Mouse (Mus musculus) T-cell, adult 2 months (primary cell): Measurements from ENCODE around the gene Cdc42ep5.

ENCODE experiments used
- DNase-seq: peaks from one replicate; pipeline ENCODE4 v3.0.0; 2022; ENCODE audit warnings: low spot score

The Cdc42ep5 gene

DNA sequence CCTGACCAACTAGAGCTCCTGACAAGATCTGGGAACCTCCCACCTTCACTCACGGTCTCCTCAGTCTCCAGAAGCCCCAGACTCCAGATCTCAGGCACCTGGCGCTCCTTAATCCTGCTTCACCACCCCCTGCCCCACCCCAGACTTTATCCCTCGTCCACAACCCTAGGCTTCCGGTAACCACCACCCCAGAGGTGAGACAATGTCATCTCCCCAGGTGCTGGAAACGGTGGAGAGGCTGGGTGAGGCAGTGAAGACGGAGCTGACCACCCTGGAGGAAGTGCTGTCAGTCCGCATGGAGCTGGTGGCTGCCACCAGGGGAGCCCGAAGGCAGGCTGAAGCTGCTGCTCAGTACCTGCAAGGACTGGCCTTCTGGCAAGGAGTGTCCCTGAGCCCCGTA, 39.4 kb downstream of the Cdc42ep5 start:
- no peak for DNase-seq

DNA sequence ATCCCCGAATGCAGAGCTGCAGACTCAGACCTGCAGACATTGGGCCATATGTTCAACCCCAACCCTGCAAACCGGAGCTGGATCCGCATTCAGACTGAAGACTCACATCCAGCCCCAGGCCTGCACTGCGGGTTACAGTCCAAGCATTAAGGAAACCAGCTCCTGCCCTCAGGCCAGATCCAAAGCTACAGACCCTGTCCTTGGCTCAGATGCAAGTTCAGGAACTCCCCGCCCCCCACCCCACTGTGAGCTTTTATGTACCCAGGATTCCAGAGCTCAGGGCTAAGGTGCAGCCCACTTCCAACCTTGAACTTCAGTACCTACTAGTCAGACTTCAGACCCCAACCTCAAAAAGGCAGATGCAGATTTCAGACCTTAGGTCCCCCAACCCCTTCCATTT, 39.8 kb downstream of the Cdc42ep5 start:
- DNase-seq: no peak

DNA sequence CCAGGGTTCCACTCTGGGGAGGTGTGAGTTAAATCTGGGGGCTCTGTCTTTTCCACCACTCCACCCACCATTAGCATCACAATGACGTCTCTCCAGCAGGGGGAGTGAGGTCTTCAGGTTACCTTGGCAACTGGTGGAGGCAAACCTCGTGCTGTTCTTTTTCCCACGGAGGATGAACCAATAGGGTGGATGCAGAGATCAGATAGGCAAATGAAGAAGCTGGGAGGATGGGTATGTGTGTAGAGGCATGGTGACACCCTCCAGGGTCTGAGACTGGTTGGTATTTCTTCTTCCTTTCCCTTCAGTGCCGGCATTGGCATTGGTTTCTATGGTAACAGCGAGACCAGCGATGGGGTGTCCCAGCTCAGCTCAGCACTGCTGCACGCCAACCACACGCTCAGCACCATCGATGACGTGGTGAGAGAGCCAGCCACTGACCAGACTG, 40.3 kb downstream of the Cdc42ep5 start:
- peak; percentile 73 for DNase-seq

DNA sequence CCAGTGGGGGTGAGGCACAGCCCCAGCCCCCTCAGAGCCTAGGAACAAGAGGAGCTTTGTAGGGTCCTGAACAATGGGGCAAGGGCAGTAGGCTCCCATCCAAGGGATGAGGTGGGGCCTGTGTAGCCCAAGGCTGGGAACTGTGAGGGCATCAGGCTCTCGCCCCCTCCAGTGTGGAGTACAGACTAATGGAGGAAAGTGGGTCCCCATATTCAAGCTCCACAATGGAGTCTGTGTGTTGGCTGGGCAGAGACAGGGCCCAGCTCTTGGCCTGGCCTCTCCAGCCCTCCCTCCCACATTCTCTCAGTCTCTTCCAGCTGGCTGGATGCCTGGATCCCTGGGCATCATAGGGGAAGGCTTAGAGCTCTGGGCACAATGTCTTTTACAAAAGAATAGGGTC, 40.9 kb downstream of the Cdc42ep5 start:
- no peak for DNase-seq

DNA sequence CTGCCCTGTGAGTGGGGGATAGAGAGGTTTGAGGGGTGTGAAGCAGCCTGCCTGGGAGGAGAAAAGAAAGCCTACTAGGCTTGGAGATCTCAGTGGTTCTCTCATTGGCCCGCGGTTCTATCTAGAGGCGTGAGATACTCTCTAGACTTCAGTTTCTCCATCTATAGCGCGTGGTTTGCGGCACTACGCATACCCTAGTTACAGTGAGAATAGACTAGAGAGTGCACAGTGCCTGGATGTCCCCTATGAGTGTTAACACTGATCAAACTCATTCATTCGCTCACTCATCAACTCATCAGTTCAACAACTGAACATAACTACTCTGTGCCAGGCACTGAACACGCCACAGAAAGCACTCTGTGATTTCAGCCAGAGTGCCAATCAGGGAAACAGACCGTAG, 41.9 kb downstream of the Cdc42ep5 start:
- DNase-seq: no peak

DNA sequence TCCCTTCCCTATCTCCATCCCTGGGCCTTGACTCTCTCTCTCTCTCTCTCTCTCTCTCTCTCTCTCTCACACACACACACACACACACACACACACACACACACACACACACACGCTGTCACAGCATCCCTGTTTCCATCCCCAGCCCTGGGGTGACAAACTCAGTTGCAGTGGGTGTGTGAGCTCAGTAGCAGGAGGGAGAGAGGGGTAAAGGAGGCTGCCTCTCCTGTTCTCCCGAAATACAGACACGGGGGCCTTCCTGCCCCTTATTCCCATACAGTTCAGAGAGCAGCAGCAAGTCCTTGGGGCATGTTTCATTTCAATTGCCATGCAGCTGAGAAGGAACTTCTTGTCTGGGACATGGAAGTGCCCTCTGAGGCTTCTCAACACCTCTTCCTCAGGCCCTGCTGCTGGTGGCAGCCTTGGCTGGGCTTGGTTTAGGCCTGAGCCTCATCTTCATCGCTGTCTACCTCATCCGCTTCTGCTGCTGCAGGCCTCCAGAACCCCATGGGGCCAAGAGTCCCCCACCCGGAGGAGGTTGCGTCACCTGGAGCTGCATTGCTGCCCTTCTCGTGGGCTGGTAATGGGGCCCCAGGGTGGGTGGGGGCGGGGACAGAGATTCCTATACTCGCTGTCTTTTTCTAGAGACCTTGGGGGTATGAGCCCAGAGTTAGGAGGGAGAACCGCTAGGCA, 42.4 kb downstream of the Cdc42ep5 start:
- DNase-seq: no peak

DNA sequence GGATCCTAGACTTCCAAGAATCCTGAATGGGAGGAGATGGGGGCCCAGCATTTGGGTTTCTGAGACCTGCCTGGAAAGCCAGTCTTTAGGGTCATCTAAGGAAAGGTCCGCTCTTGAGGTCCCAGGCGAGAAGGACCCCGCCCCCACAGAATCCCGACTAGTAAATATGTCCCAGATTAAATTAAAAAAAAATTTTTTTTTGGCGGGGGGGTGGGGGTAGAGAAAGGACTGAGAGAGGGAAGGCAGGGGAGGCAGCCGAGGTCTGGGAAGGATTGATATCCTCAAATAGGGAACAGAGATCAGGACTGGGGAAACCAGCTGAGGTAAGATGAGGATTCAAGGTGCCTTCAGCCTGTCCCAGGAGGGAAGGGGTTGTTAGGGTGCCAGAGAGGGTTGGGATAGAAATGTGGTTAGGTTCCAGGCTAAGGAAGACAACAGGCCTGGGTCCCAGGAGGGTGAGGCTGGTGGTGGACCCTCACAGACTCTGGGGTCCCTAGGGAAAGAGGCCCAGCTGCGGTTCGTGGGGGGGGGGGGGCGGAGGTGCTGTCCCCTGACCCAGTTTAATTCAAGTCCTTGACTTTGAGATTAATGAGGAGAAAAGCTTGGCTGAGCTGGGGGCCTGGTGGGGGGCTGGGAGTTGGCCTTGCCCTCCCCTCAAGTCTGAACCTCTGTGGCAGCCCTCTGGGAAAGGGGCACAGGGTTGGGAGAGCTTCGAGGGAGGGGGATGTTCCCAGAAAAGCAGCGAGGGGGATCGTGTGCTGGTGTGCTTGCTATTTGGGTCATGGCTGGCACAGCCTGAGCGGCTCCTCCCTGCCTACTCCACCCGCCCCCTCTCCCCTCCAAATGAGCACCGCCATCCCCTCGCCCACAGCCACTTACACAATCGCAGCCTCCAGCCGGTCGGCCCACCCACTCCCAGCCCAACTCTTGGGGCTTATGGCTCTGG, 44.4 kb downstream of the Cdc42ep5 start:
- DNase-seq: no peak

DNA sequence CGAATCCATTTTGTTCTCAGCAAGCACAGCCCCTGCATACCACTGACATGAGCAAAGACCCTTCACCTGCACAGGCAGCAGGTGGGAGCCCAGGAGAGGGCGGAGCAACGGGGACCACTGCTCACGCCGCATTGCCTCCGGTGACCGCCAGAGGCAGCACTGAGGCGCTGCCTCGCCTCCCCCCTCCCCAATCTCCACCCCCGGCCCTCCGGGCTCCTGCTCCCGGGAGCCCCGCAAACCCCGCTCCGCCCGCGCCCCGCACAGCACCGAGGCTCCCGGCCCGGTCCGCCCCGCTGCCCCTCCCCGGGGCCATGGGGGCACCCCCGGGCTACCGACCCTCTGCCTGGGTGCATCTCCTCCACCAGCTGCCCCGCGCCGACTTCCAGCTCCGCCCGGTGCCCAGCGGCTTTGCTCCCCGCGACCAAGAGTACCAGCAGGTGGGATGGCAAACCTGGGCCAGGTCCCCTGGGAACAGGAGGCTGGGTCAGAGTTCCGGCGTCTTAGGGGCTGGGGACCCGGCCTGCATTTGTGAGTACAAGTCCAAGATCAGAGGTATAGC, 45.2 kb downstream of the Cdc42ep5 start, which contains the start of gene Ttyh1:
Gene Ttyh1, plus strand, starts transcription at position 65 of the 559 bp plus-strand sequence.
- DNase-seq: no peak

DNA sequence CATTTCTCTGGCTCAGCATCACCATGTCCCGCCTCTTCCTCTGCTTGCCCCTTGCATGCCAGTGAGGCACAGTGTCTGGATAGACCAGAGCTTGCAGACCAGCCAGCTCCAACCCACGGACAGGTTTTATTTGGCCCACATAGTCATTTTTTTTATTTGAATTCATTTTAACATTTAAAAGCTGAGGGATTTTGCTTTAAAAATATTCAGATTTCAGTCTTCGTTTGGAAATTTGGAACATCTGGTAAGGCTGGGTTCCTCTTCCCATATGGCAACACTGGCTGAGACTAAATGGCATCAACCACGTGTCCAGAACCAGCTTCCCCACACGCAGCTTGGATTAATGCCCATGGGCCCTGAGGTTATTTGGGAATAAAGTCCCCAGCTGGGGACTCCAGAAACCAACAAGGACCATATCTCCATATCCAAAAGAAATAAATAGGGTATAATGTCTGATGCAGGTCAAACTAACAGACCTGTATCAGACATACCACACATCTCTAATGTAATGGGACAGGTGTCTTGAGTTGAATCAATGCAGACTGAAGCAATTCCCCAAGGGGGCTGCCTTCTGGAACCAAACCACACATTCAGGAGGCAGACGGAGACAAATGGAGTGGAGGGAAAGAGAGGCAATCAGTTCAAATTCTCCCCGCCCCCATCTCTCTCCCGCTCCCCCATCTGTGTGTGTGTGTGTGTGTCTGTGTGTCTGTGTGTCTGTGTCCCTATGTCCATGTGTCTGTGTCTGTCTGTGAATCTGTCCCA, 47.4 kb downstream of the Cdc42ep5 start:
- no peak for DNase-seq

DNA sequence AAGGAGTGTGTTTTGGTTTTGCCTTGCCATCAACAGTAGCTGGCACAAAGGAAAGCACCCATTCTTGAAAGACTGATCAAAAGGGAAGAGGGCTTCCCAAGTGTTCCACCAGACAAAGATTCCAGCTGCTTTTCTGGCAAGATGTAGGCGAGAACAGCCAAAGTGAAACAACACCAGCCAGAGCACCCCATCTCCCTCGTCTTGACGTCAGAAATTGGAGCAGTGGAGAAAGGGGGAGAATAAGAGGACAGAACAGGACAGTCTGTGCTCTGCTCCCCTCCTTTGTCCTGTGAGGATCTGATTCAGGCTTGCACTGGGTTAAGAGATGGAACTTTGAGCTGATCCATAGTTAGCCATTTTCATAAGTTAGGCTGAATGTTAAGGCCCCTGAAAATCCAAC, 52.9 kb downstream of the Cdc42ep5 start:
- DNase-seq: no peak

DNA sequence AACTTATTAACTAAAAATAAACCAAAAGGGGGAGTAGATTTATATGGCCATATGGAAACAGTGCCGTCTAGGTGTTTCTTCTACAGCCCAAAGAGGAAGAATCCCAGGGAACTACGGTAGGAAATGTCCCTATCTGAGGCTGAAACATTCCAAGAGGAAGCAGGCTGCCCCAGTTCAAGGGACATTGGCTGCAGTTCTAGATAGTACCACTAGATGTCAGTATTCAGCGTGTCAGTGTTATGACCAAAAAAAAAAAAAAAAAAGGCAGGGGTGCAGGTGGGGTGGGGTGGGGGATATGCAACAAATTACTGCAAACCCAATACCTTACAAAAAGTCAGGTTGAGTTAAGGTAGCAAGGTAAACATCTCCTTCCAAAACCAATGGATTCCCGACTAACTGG, 61.2 kb downstream of the Cdc42ep5 start:
- DNase-seq: peak; percentile 7
